Mouse (Mus musculus) regulatory T cell (primary cell): ENCODE measurements around the gene Zc3h18.

ENCODE experiments used
- in situ Hi-C: fragments of 300-600 bp; cut with MboI, MseI; formaldehyde crosslinking; loops from one replicate; pipeline ENCODE4 v1.15.1; 2025; ENCODE audit warnings: high pct_unique_total_duplicates

Gene Zc3h18

GRCm38 (mm10) chr8:122345181-122346095 is 31.0 kb upstream of the Zc3h18 start:
- in situ Hi-C loops: loop anchor here (10.0 kb wide), 1 partner anchor 1369 kb away; no protein-coding TSS in a partner anchor

GRCm38 (mm10) chr8:122347811-122348552 is 28.4 kb upstream of the Zc3h18 start:
- in situ Hi-C loops: loop anchor here (10.0 kb wide), 1 partner anchor 1367 kb away; no protein-coding TSS in a partner anchor

- in situ Hi-C loops: loop anchor here (10.0 kb wide), 1 partner anchor 1365 kb away; no protein-coding TSS in a partner anchor
Measured at GRCm38 (mm10) chr8:122349357-122350297, 26.8 kb upstream of the Zc3h18 start.

GRCm38 (mm10) chr8:122350309-122351089 is 25.9 kb upstream of the Zc3h18 start:
- in situ Hi-C loops: no loop called here

GRCm38 (mm10) chr8:122354157-122354556 is 22.3 kb upstream of the Zc3h18 start:
- in situ Hi-C loops: no loop called here

- in situ Hi-C loops: no loop called here
Measured at GRCm38 (mm10) chr8:122355642-122356606, 20.5 kb upstream of the Zc3h18 start.

GRCm38 (mm10) chr8:122357202-122357601 is 19.2 kb upstream of the Zc3h18 start:
- in situ Hi-C loops: no loop called here

GRCm38 (mm10) chr8:122357641-122358040 is 18.8 kb upstream of the Zc3h18 start:
- in situ Hi-C loops: no loop called here

- in situ Hi-C loops: no loop called here
Measured at GRCm38 (mm10) chr8:122359111-122359775, 17.2 kb upstream of the Zc3h18 start.

GRCm38 (mm10) chr8:122360696-122361416 is 15.6 kb upstream of the Zc3h18 start, which contains the start of gene Trhr2:
Gene Trhr2, minus strand, starts transcription at chr8:122360746.
- in situ Hi-C loops: no loop called here

- in situ Hi-C loops: no loop called here
Measured at GRCm38 (mm10) chr8:122362271-122362670, 14.1 kb upstream of the Zc3h18 start.

- in situ Hi-C loops: no loop called here
Measured at GRCm38 (mm10) chr8:122362967-122363366, 13.4 kb upstream of the Zc3h18 start.

- in situ Hi-C loops: no loop called here
Measured at GRCm38 (mm10) chr8:122368494-122368893, 7.9 kb upstream of the Zc3h18 start.

GRCm38 (mm10) chr8:122369665-122370064 is 6.7 kb upstream of the Zc3h18 start:
- in situ Hi-C loops: loop anchor here (10.0 kb wide), 1 partner anchor 415 kb away; no protein-coding TSS in a partner anchor

- in situ Hi-C loops: loop anchor here (10.0 kb wide), 1 partner anchor 417 kb away; no protein-coding TSS in a partner anchor
Measured at GRCm38 (mm10) chr8:122371706-122372105, 4.7 kb upstream of the Zc3h18 start.

- in situ Hi-C loops: loop anchor here (5.0 to 10.0 kb wide), 2 partner anchors 97 to 421 kb away; no protein-coding TSS in a partner anchor
Measured at GRCm38 (mm10) chr8:122375320-122375719, 1.1 kb upstream of the Zc3h18 start.

GRCm38 (mm10) chr8:122375751-122376364 is 551 bp upstream of the Zc3h18 start:
- in situ Hi-C loops: loop anchor here (5.0 to 10.0 kb wide), 2 partner anchors 96 to 421 kb away; no protein-coding TSS in a partner anchor
